Mouse (Mus musculus) ES-Bruce4 (cell line): ENCODE measurements around the gene Caln1.

Experiments
- CTCF ChIP-seq: IDR thresholded peaks from one replicate; pipeline ENCODE4 v1.8.1; 2011; ENCODE audit warnings: low read depth, low read length
- EP300 ChIP-seq: IDR thresholded peaks from 2 replicates; pipeline ENCODE4 v1.6.1; 2011; ENCODE audit warnings: low read depth, low read length; ENCODE audit not compliant: insufficient read depth
- POLR2A ChIP-seq: IDR thresholded peaks from one replicate; pipeline ENCODE4 v1.8.1; 2011; ENCODE audit warnings: low read length; ENCODE audit not compliant: insufficient read depth

DNA sequence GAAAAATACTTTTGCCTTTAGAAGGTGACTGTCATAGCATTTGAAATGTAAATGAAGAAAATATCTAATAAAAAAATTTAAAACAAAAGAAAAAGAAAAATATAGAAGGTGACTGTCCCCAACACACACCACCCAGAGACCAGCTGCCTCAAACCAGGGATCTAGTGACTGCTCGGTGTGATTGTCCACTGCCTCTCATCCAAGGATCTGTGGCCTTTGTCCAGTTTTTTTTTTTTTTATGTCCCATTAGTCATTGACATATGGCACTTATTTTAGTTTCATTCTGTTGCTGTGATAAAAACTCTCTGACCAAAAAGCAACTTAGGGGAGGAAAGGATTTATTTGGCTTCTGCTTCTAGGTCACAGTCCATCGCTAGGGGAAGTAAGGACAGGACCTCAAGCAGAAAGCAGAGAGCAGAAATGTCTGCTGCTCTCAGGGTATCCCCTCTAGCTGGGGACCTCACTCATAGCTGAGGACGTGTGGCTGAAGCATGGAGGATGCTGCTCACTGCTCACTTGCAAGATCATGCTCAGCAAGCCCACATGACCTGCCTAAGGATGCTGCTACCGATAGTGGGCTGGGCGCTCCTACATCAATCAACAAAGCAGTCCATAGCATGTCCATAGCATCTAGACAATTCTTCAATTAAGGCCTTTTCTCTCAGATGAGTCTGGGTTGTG, 401.9 kb downstream of the Caln1 start:
- no peak for TF ChIP-seq EP300
- TF ChIP-seq CTCF = no peak
- TF ChIP-seq POLR2A = no peak
